Mouse (Mus musculus) urinary bladder, postnatal 10 days (tissue): Measurements from ENCODE around the gene Klhl10.

Experiments used
- DNase-seq: peaks from one replicate; pipeline ENCODE4 v3.0.0; 2022; ENCODE audit warnings: low spot score

The Klhl10 gene

DNA sequence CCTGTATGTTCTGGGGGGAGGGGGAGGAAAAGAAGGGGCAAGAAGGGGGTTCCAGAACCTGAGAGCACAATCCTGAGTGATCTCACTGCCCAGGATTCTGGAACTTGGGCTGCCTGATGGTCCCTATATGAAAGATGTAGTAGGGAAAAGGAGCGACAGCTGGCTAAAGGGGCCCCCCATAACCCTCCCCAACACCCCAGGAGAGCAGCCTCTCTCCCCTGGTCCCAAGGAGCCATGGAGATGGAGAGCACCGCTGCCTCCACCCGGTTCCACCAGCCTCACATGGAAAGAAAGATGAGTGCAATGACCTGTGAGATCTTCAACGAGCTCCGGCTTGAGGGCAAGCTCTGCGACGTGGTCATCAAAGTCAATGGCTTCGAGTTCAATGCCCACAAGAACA lies at the start of gene Klhl10, which contains the start of gene Nt5c3b:
Gene Klhl10 (plus strand): TSS at position 121 of the 400 bp plus-strand sequence.
Gene Nt5c3b (minus strand): TSS at position 12 of the 400 bp plus-strand sequence.
- DNase-seq: no peak

DNA sequence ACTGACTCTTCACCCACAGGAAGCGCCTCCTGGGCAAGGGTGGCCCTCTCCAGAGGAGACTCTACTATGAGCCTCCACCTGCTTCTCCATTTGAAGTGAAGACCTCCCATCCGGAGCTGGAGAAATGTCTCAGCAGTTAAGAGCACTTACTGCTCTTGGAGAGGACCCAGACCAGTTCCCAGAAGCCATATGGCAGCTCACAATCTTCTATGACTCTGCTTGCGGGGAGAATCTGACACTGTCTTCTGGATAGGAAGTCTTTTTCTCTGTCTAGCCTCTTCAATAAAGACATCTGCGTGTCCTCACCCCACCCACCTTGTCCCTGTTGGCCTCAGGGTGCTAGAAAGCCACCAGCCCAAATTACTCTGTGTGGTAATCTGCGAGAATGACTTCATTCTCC lies 48.8 kb upstream of the Klhl10 start:
- DNase-seq: no peak

DNA sequence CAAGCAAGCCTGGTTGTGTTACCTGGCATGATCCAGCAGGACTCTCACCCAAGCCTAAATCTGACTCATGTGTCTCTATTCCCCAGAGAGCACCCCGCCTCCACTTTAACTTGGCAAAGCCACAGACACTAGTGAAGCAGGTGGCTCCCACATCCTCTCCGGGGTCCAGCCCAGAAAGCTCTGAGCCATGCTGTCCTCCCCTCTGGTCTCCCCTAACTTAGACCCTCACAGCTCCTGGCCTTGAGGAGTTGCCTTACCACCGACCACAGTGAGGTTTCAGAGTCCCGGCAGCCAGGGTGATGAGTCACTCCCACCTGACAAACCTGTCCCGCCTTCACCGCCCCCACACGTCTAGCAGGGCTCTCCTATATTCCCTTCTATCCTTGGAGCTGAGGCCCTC lies 48.0 kb upstream of the Klhl10 start:
- no peak for DNase-seq

GRCm38 (mm10) chr11:100394353-100395074 lies 47.2 kb upstream of the Klhl10 start:
- no peak for DNase-seq

DNA sequence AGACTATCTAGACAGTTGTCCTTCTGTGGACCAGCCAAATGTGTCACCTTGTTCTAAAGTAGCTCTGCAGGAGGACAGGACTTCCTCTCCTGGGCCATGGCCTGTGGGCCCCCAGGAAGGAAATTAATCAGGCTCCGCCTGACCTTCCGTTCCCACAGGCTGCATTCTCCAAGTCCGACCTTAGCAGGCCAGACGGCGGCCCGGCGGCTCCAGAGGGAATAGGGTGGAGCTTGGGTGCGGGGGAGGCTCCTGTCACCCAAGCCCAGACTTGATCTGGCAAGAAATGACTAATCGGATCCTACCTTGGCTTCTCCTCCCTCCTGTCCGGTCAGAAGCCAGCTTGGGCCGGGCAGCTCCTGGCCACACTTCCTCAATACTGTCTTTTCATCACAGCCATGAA lies 46.5 kb upstream of the Klhl10 start:
- no peak for DNase-seq

GRCm38 (mm10) chr11:100395861-100396631 lies 45.7 kb upstream of the Klhl10 start:
- no peak for DNase-seq

DNA sequence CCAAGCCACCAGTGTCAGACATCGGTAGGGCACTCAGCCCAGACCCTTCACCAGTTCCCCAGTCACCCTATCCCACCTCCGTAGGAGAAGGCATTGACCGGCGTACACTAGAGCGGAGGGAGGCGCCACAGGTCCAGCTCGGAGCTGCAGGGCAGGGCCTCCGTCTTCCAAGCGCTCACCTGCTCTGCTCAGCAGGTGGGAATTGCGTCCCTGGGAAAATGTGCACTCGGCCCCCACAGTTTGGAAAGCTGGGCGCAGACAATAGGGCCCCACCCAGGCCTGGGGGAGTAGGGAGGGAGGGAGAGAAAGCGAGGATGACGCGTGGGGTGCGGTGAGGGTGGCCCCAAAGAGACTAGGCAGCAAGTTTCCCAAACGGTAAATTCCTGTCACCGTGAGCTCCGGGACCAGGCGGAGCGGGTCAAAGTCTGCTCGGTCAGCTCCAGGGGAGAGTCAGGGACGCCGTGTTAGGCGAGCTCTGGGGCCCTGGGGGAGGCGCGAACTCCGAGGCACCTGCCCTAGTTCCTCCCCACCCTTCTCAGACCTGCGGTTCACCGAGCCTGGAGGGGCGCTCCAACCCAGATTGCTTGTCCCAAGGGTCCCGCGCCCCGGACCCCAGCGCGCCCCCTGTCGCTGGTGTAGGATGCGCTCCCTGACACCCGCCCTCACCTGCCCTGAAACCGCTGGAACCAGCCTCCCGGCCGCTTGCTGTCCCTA lies 44.7 kb upstream of the Klhl10 start:
- no peak for DNase-seq

DNA sequence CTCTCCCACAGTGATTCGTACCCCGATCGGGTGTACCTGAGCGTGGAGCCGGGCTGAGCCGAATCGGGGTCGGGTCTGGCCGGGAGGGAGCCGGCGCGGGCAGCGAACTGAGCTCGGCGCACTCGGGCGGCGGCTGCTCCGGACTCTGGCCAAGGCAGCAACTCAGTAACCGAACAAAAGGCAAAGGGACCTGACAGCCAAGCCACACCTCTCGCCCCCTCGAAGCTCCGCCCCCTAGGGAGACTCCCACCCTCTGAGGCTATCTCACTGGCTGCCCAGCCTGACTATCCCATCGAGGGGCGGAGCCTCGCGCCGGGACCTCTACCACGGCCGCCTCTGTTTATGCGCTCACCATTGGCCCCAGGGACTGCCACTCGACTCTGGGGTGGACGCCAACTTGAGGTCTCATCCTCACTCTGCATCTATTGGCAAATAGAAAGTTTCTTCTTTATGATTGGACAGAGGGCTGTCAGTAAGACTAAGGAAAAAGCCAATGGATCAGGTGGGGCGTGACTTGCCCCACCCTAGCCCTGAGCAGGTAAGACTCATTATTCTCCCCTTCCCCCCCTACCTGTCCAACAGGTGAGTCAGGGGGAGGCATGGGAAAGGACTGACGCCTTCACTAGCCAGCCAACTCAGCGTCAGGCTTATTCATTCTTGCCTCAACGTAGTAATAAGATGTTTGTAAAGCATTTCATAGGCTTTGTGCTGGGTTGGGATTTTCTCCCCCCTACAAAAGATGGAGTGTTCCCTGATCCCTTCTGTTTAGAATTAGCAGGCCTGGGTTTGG lies 43.9 kb upstream of the Klhl10 start, which contains the start of gene Jup:
Gene Jup (minus strand): TSS at position 164 of the 790 bp plus-strand sequence.
- peak; percentile 99 for DNase-seq

DNA sequence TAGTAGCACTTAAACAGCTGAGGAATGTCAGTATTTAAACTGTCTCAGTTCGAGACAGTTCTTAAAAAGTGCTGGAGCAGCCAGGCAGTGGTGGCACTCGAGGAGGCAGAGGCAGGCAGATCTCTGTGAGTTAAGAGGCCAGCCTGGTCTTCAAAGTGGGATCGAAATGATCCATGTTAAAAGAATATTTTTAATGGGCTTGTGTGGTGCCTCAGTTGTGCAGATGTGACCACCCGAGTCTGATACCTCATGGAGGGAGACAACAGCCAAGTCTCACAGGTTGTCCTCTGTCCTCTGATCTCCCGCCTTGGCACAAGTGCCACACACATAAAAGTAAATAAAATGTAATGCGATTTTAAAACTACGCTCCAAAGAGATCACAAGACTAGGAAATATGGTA lies 43.2 kb upstream of the Klhl10 start:
- DNase-seq: no peak

DNA sequence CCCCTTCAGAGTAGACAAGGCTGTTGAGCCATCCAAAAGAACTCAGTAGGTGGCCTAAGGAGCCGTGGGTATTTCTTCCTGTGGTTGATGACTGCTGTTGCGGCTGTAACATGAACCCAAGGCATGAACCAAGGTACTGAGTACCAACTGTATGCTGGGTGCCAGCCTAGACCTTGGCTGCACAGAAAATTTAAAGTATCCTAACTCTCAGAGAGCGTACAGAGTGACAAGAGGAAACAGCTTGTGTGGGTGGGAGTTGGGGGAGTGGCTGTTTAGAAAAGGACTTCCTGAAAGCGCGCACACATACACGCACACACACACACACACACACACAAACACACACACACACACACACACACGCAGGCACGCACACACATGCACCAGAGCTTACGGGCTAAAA lies 42.4 kb upstream of the Klhl10 start:
- no peak for DNase-seq

- DNase-seq: no peak
These were observed 41.8 kb upstream of the Klhl10 start for GRCm38 (mm10) chr11:100399727-100400538.

DNA sequence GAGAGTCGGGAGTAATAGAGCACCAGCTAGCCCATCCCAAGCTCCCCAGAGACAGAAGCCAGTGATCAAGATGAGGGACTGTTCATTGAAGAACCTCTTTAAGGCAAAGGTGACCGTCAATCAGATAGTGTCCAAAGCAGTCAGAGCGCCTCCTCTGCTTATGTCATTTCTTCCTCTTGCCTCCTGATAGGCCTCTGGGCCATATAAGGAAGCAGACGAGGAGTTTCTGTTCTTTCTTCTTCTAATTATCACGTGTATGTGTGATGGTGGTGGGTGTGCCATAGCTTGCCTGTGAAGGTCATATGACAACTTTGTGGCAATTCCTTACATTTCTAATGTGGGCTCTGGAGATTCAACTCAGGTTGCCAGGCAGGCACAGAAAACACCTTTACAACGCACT lies 40.9 kb upstream of the Klhl10 start:
- DNase-seq: no peak

DNA sequence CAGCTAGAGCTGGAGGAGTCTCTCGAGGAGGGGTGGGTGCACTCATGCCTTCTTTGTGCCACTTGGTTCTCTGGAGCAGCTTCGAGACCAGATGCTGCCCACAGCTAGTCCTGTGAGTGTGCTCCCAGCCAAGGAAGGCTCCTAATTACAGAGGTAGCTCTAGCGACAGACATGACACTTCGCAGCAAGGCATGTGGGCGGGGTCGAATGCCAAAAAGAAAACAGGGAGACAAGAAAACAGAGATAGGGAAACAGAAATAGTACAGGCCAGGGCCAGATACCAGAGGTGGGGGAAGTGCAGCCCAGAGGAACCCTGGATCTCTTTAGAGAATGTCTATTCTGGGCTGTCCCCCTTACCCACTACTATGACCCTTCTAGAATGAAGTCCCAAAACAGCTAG lies 39.5 kb upstream of the Klhl10 start:
- no peak for DNase-seq

- DNase-seq: no peak
These were observed 39.0 kb upstream of the Klhl10 start for GRCm38 (mm10) chr11:100402682-100403081.

- DNase-seq: no peak
These were observed 38.1 kb upstream of the Klhl10 start for GRCm38 (mm10) chr11:100403445-100404134.

GRCm38 (mm10) chr11:100404456-100405074 lies 37.2 kb upstream of the Klhl10 start:
- no peak for DNase-seq

DNA sequence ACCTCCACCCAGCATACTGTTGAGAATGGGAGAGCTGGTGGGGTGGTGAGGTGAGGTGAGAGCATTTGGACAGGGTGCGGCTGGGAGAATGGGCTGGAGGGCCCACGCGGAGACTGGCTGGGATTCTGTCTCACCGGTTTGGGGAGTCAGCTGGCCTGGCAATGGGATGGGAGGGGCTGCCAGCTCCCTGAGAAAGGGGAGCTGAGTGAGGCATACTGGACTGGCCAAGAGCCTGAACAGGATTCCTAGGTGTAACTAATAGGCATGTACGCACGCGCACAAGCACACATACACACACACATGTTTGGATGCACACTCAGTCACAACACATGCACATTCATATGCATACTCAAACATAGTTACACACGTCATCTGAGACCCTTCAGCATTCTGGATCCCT lies 35.4 kb upstream of the Klhl10 start:
- no peak for DNase-seq

- no peak for DNase-seq
These were observed 34.6 kb upstream of the Klhl10 start for GRCm38 (mm10) chr11:100406995-100407705.
